Mouse (Mus musculus) ES-CJ7 (cell line): ENCODE results near the gene Abcc1.

Experiments
- DNase-seq: peaks from one replicate; pipeline ENCODE4 v3.0.0; 2011; ENCODE audit warnings: low read depth, low spot score

Abcc1 gene

GRCm38 (mm10) chr16:14501649-14502360 lies 140.4 kb downstream of the Abcc1 start:
- no peak for DNase-seq

GRCm38 (mm10) chr16:14506461-14506860 lies 145.1 kb downstream of the Abcc1 start:
- no peak for DNase-seq
